Mouse (Mus musculus) G1E (cell line): ENCODE measurements at regions not wholly inside any gene's neighbourhood (a gene's known extent, or its start where the extent isn't known, plus 50 kb on each side); places are given as distances from the start of the nearest gene placed in this dataset.

Source experiments
- CTCF ChIP-seq: IDR thresholded peaks from 2 replicates; pipeline ENCODE4 v1.5.1; 2012; ENCODE audit warnings: low read depth, low read length, inconsistent platforms, mixed read lengths
- GATA1 ChIP-seq: IDR thresholded peaks from 2 replicates; pipeline ENCODE4 v1.6.1; 2012; ENCODE audit warnings: borderline replicate concordance, low read length, inconsistent platforms, mixed read lengths
- GATA2 ChIP-seq: IDR thresholded peaks from 2 replicates; pipeline ENCODE4 v1.6.1; 2012; ENCODE audit warnings: low read depth, low read length, inconsistent platforms, borderline replicate concordance
- TAL1 ChIP-seq: conservative IDR thresholded peaks from 2 replicates; pipeline ENCODE4 v1.6.1; 2012; ENCODE audit warnings: low read depth, low read length, inconsistent platforms, mixed read lengths

GRCm38 (mm10) chr9:89807381-89807780 lies 69.1 kb upstream of the Ankrd34c start:
- no peak for TF ChIP-seq CTCF
- no peak for TF ChIP-seq TAL1
- TF ChIP-seq GATA1 = no peak
- no peak for TF ChIP-seq GATA2
